Mouse (Mus musculus) left cerebral cortex, adult 8-10 months (tissue): Measurements from ENCODE around the gene Gm32742. TPM values are rescaled to one million over a fixed set of nuclear protein-coding genes. Genes with fewer than 3 reads are reported as not detected.
A peak's percentile ranks its signal among the peaks of the same experiment; 100 is the strongest.
"Not testable (repeated sequence)": the region's sequence is repeated elsewhere in the genome, so short reads cannot be mapped to it uniquely, and the experiment has no call there.

Experiments
- DNase-seq, 2 experiments: peaks; one replicate each; pipeline ENCODE4 v3.0.0; 2022; ENCODE audit warnings: low spot score in 2 of 2
- total RNA-seq, 4 experiments: library from RNA; stranded (reverse); gene quantifications; 2 replicates each; pipeline ENCODE4 v1.2.4; 2022

The Gm32742 gene
- total RNA-seq, 4 experiments from 2014 or later, result not detected

DNA sequence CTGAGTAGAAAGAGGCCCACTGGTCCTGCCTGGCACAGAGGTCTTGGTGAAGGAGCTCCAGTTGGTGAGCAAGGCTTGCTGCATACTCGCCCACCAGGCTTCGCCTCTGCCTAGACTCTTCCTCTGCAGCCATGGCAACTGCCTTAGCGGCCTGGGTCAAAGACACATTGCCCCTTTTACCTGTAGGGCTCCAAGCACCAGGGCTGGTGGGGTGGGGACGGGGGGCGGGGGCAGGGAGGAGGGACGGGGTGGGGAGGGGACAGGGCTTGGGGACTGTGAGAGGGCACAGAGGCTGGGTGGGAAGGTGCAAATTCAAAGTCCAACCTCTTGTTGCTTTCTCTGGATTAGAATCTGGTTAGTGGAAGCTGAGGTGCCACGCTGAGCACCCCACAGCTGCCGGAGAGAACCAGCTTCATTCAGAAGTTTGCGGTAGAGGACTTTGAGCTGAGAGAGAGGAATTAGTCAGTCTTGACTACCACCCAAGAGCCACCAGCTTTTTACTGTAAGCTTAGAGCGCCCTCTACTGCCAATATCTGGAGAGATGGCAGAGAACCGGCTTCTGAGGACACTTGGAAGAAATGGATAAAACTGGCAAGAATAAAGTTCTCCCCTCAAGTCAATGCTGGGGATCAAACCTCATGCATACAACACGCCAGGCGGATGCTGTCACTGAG, 13.1 kb downstream of the Gm32742 start:
- DNase-seq, result peak; percentile 16 to 20

GRCm38 (mm10) chr9:51147294-51147693, 18.0 kb downstream of the Gm32742 start:
- no peak for DNase-seq

- DNase-seq, result no peak
Measured at GRCm38 (mm10) chr9:51146496-51146895, 18.8 kb downstream of the Gm32742 start.

GRCm38 (mm10) chr9:51144218-51144617, 21.1 kb downstream of the Gm32742 start:
- DNase-seq, result no peak

DNA sequence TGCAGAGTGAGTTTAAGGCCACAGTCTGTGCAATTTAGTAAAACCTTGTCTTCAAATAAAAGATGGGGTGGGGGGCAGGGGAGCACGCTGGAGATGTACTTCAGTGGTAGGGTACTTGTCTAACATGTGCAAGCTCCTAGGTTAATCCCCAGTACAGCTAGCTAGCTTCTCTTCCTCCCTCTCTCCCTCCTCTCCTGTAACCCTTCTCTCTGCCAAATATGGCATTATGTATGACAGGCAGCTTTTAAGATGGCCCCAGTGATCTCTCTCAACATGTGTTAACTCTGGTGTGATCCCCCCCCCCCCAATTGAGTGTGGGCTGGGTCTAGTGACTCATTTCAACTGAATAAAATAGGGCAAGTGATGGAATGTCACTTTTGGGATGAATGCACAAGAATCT, 21.9 kb downstream of the Gm32742 start:
- no peak for DNase-seq

DNA sequence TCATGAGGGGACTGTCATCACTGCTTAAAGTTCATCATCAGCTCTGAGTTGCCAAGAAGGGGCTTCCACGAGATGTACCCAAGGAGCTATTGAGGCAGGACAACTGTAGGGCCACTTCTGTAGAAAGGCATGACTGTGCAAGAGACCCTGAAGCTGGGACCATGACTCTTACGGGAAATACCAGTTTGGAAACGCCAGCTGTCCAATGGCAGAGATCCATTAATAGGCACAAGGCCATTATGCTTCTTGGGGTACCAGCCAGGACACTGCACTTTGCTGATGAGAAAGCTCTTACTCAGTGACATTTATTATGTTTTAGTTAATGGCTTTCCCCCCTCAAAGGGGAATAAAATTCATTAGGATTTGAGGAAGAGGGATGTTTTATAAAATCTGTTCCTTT, 24.6 kb downstream of the Gm32742 start:
- DNase-seq, result no peak

DNA sequence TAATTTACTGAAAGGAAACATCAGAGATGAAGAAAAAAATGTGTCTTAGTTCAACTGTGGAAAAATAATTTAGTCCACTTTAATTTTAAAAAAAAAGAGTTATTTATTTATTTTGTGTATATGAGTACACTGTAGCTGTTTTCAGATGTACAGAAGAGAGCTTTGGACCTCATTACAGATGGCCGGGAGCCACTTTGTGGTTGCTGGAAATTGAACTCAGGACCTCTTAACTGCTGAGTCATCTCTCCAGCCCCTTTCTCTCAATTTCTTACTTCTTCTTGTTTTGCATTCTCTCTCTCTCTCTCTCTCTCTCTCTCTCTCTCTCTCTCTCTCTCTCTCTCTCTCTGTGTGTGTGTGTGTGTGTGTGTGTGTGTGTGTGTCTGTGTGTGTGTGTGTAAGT, 25.9 kb downstream of the Gm32742 start:
- DNase-seq, result not testable (repeated sequence)

DNA sequence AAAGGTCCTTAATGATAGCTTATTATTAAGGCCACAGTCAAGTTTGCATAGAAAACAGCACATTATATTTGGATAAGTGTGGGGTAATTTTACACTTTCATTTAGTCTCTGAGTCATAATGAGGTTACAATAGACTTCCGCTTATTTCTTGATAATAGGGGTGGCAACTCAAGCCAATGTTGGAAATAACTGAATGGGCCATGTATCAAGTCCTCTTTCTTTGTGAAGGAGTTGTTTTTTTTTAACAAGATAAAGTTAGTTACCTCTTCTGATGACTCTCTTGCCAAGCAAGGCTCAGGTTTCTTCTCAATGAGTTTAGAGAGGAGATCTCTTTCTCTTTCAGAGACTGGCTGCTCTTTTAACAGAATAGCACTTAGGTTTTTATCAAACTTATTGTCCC, 27.0 kb downstream of the Gm32742 start:
- no peak for DNase-seq

- no peak for DNase-seq
Measured at GRCm38 (mm10) chr9:51137836-51138235, 27.5 kb downstream of the Gm32742 start.

GRCm38 (mm10) chr9:51137432-51137831, 27.9 kb downstream of the Gm32742 start:
- no peak for DNase-seq

DNA sequence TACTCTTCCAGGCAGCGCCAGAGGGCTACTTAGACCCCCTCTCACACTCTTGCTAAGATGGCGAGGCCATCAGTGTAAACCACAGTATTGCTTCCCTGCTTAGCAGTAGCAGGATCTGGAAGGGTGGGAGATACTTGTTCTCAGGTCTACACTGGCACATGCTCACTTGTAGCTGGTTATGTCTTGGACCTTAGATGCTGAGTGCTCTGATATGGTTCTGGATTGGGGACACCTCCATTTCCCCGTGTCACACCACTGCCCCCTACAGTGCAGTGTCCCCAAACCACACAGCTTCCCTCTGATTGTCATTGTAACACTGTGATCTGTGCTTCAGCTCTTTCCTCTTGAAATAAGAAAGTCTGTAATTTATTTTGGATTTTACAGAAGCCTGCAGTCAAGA, 28.3 kb downstream of the Gm32742 start:
- DNase-seq, result peak in 1 of 2 experiments; percentile 12

DNA sequence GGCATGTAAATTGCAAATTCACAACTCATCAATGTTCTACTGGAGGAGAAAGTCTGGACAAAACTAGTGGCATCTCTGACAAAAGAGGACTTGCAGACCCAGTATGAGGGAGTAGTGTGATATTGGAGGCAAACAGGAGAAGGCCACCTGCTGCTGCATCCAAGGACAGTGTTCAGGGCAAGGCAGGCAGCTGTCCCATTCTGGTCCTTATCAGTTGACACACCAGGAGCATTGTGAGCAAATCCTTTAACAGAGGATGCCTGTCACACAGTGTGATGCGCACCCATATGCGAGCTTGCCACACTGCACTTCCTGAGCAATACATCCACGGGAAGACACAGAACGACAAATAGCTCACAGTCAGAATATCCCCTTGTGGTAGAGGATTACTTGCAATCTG, 50.5 kb downstream of the Gm32742 start:
- no peak for DNase-seq

DNA sequence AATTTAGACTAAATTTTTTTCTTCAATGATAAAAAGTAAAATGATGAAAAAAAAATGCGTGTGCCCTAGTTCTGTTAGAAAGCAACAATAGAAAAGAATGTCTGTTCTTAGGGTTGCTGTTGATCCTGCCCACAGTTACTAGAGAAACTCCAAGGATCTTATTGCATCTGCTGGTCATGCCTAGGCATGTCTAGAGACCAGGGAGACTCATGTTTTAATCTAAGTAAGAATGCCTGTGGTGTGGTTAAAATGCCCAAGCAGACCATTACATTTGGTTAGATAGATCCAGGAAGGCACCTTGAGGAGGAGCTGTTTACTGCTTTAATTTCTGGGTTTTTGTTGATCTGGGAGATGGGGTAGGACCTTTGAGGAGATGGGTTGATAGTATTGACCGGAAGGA, 59.6 kb downstream of the Gm32742 start:
- DNase-seq, result no peak

DNA sequence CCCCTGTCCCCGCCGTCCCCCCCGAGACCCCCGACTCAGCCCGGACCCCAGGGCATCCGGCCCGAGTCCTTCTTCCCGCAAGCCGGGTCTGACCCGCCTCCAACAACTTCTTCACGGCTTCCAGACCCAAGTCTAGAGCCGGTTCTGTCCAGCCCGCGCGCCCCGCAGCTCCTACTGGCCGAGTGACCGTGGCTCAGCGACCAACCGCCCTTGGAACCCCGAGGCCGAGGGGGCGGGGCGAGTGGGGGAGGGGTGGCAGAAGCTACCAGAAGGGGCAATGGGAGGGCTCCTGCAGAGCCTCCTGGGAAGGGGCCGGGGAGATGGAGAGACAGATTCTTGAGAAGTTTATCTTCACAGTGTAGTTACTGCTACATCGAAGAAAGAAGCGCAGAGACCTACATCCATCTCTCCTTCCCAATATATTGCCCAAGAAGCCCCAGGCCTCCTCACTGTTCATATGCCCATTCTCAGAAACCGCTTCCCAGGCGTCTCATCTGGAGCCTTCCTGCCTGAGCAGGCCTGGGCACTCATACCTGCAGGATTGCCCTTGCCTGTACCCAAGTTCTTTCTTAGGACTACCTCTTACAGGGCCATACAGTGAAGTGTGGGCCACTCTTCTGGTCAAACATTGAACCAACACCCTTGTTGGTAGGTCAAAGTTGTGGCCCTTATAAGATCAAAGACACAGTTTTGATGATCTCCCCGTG, 61.4 kb downstream of the Gm32742 start:
- no peak for DNase-seq

GRCm38 (mm10) chr9:51102963-51103807, 62.1 kb downstream of the Gm32742 start:
- peak; percentile 15 to 21 for DNase-seq

- peak in 1 of 2 experiments; percentile 8 for DNase-seq
Measured at GRCm38 (mm10) chr9:51101756-51102425, 63.4 kb downstream of the Gm32742 start, which contains the start of gene 4833427G06Rik. Gene 4833427G06Rik, minus strand, starts transcription at chr9:51102078.

DNA sequence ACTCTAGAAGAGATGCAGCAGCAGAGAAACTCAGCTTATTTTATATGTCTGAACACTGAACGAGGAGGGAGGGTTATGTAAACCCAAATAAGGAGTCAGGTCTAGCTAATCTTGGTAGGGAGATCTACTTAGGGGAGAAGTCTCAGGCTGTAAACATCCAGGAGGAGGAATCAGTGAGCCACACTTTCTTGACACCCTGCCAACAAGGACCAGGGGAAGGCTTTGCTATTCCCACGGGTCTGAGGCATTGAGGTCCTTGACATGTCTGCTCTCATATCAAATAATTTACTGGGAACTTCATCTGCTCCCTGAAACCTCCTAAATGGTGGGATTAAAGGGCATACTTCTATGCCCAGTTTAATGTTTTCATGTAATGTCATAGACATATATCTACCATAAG, 69.0 kb downstream of the Gm32742 start:
- no peak for DNase-seq

- DNase-seq, result no peak
Measured at GRCm38 (mm10) chr9:51093697-51094096, 71.6 kb downstream of the Gm32742 start.

- no peak for DNase-seq
Measured at GRCm38 (mm10) chr9:51081614-51082013, 83.7 kb downstream of the Gm32742 start.
